Mouse (Mus musculus): ENCODE measurements around the gene Zfp963. TPM values are rescaled to one million over a fixed set of nuclear protein-coding genes. Genes with fewer than 3 reads are reported as not detected.

The Zfp963 gene
- total and polyA plus RNA-seq, 2 experiments from 2014 or later: 0.73 to 3.1 TPM

GRCm38 (mm10) chr8:69772106-69772505, 22.3 kb upstream of the Zfp963 start:
- Histone ChIP-seq H3K4me1 (ENCODE audit: control insufficient read depth, insufficient read depth) (peaks cover 22% of the 10 kb centered on the region; the same call in 1 of the 2 replicates), H3K4me2 (ENCODE audit: low read depth, low read length) (no peak overlapping the region), H3K9ac (replicated peaks; ENCODE audit: low read depth, low read length) (no peak overlapping the region), H3K4me3 (ENCODE audit: low read depth, low read length) (no peak overlapping the region), H3K9me3 (replicated peaks; ENCODE audit: control insufficient read depth, low read length) (peaks cover 5% of the 10 kb centered on the region; the same call in 1 of the 2 replicates), H3K27ac (ENCODE audit: low read depth) (no peak overlapping the region), H3K36me3 (replicated peaks; ENCODE audit: control insufficient read depth, insufficient read depth, low read length) (peaks cover 34% of the 10 kb centered on the region), H3K27me3 (ENCODE audit: control insufficient read depth, insufficient read depth, low read length) (no peaks in the 10 kb centered on the region)
- DNase-seq (ENCODE audit: low spot score) (no peak), ATAC-seq (ENCODE audit: insufficient read depth, low read depth) (no peak)
- WGBS: 52% methylated on average over 2 of the region's 2 CpGs
- TF ChIP-seq CTCF (IDR thresholded peaks at IDR 0.05; ENCODE audit: low read depth) (no peak), EP300 (IDR thresholded peaks at IDR 0.05; ENCODE audit: low read depth) (no peak)

GRCm38 (mm10) chr8:69771221-69771620, 21.5 kb upstream of the Zfp963 start:
- Histone ChIP-seq H3K4me2 (ENCODE audit: low read depth, low read length) (no peak overlapping the region), H3K9ac (replicated peaks; ENCODE audit: low read depth, low read length) (no peak overlapping the region), H3K4me1 (ENCODE audit: control insufficient read depth, insufficient read depth) (peaks cover 22% of the 10 kb centered on the region; the same call in 1 of the 2 replicates), H3K4me3 (ENCODE audit: low read depth, low read length) (no peak overlapping the region), H3K27me3 (ENCODE audit: control insufficient read depth, insufficient read depth, low read length) (no peaks in the 10 kb centered on the region), H3K36me3 (replicated peaks; ENCODE audit: control insufficient read depth, insufficient read depth, low read length) (peaks cover 43% of the 10 kb centered on the region), H3K9me3 (replicated peaks; ENCODE audit: control insufficient read depth, low read length) (peaks cover 12% of the 10 kb centered on the region), H3K27ac (ENCODE audit: low read depth) (no peak overlapping the region)
- TF ChIP-seq EP300 (IDR thresholded peaks at IDR 0.05; ENCODE audit: low read depth) (no peak), CTCF (IDR thresholded peaks at IDR 0.05; ENCODE audit: low read depth) (no peak)
- 86% methylated on average over 9 of the region's 9 CpGs for WGBS
- DNase-seq (ENCODE audit: low spot score) (no peak), ATAC-seq (ENCODE audit: insufficient read depth, low read depth) (no peak)

- Histone ChIP-seq H3K36me3 (replicated peaks; ENCODE audit: control insufficient read depth, insufficient read depth, low read length) (peaks cover 59% of the 10 kb centered on the region), H3K27ac (ENCODE audit: low read depth) (no peak overlapping the region), H3K9ac (replicated peaks; ENCODE audit: low read depth, low read length) (no peak overlapping the region), H3K4me2 (ENCODE audit: low read depth, low read length) (no peak overlapping the region), H3K27me3 (ENCODE audit: control insufficient read depth, insufficient read depth, low read length) (no peaks in the 10 kb centered on the region), H3K4me1 (ENCODE audit: control insufficient read depth, insufficient read depth) (no peaks in the 10 kb centered on the region), H3K9me3 (replicated peaks; ENCODE audit: control insufficient read depth, low read length) (peaks cover 16% of the 10 kb centered on the region; the same call in 1 of the 2 replicates), H3K4me3 (ENCODE audit: low read depth, low read length) (no peak overlapping the region)
- ATAC-seq (ENCODE audit: insufficient read depth, low read depth): no peak
- TF ChIP-seq EP300 (IDR thresholded peaks at IDR 0.05; ENCODE audit: low read depth) (no peak), CTCF (IDR thresholded peaks at IDR 0.05; ENCODE audit: low read depth) (no peak)
- WGBS: 86% methylated on average over 4 of the region's 4 CpGs
- no peak for DNase-seq (ENCODE audit: low spot score)
Observed at GRCm38 (mm10) chr8:69761814-69762445, 12.2 kb upstream of the Zfp963 start.

- no peaks in the 10 kb centered on the region for H3K4me1 ChIP-seq (ENCODE audit: control insufficient read depth, insufficient read depth)
- no peak overlapping the region for H3K27ac ChIP-seq (ENCODE audit: low read depth)
- DNase-seq (ENCODE audit: low spot score): no peak
- no peaks in the 10 kb centered on the region for H3K27me3 ChIP-seq (ENCODE audit: control insufficient read depth, insufficient read depth, low read length)
- no peak for ATAC-seq (ENCODE audit: insufficient read depth, low read depth)
- no peak overlapping the region for H3K4me2 ChIP-seq (ENCODE audit: low read depth, low read length)
- TF ChIP-seq CTCF (IDR thresholded peaks at IDR 0.05; ENCODE audit: low read depth) (no peak), EP300 (IDR thresholded peaks at IDR 0.05; ENCODE audit: low read depth) (no peak)
- 91% methylated on average over 5 of the region's 5 CpGs for WGBS
- H3K4me3 ChIP-seq (ENCODE audit: low read depth, low read length): no peak overlapping the region
- H3K9me3 ChIP-seq (replicated peaks; ENCODE audit: control insufficient read depth, low read length): no peaks in the 10 kb centered on the region
- H3K9ac ChIP-seq (replicated peaks; ENCODE audit: low read depth, low read length): no peak overlapping the region
- H3K36me3 ChIP-seq (replicated peaks; ENCODE audit: control insufficient read depth, insufficient read depth, low read length): peaks cover 35% of the 10 kb centered on the region
Observed at GRCm38 (mm10) chr8:69758316-69758715, 8.5 kb upstream of the Zfp963 start.

- H3K27me3 ChIP-seq (ENCODE audit: control insufficient read depth, insufficient read depth, low read length): no peaks in the 10 kb centered on the region
- peaks cover 4% of the 10 kb centered on the region; the same call in 1 of the 2 replicates for H3K4me1 ChIP-seq (ENCODE audit: control insufficient read depth, insufficient read depth)
- H3K36me3 ChIP-seq (replicated peaks; ENCODE audit: control insufficient read depth, insufficient read depth, low read length): 0 out of 2 replicates have a peak, but pooled peaks cover 12% of the 10 kb centered on the region
- no peaks in the 10 kb centered on the region for H3K9me3 ChIP-seq (replicated peaks; ENCODE audit: control insufficient read depth, low read length)
- ATAC-seq (ENCODE audit: insufficient read depth, low read depth) (no peak), DNase-seq (ENCODE audit: low spot score) (no peak)
- no peak overlapping the region for H3K4me3 ChIP-seq (ENCODE audit: low read depth, low read length)
- H3K4me2 ChIP-seq (ENCODE audit: low read depth, low read length): no peak overlapping the region
- H3K27ac ChIP-seq (ENCODE audit: low read depth): no peak overlapping the region
- no peak overlapping the region for H3K9ac ChIP-seq (replicated peaks; ENCODE audit: low read depth, low read length)
- TF ChIP-seq EP300 (IDR thresholded peaks at IDR 0.05; ENCODE audit: low read depth): no peak
- no peak for TF ChIP-seq CTCF (IDR thresholded peaks at IDR 0.05; ENCODE audit: low read depth)
- WGBS: 74% methylated on average over 2 of the region's 2 CpGs
Observed at GRCm38 (mm10) chr8:69752437-69752836, 2.7 kb upstream of the Zfp963 start.

- ATAC-seq (ENCODE audit: insufficient read depth, low read depth) (no peak), DNase-seq (ENCODE audit: low spot score) (no peak)
- TF ChIP-seq CTCF (IDR thresholded peaks at IDR 0.05; ENCODE audit: low read depth) (no peak), EP300 (IDR thresholded peaks at IDR 0.05; ENCODE audit: low read depth) (no peak)
- peaks cover 16% of the 10 kb centered on the region; the same call in 1 of the 2 replicates for H3K36me3 ChIP-seq (replicated peaks; ENCODE audit: control insufficient read depth, insufficient read depth, low read length)
- H3K9ac ChIP-seq (replicated peaks; ENCODE audit: low read depth, low read length): no peak overlapping the region
- H3K4me1 ChIP-seq (ENCODE audit: control insufficient read depth, insufficient read depth): no peaks in the 10 kb centered on the region
- no peaks in the 10 kb centered on the region for H3K27me3 ChIP-seq (ENCODE audit: control insufficient read depth, insufficient read depth, low read length)
- no peak overlapping the region for H3K27ac ChIP-seq (ENCODE audit: low read depth)
- H3K4me2 ChIP-seq (ENCODE audit: low read depth, low read length): no peak overlapping the region
- H3K9me3 ChIP-seq (replicated peaks; ENCODE audit: control insufficient read depth, low read length): no peaks in the 10 kb centered on the region
- WGBS: 69% methylated on average over 2 of the region's 2 CpGs
- no peak overlapping the region for H3K4me3 ChIP-seq (ENCODE audit: low read depth, low read length)
Observed at GRCm38 (mm10) chr8:69741231-69741630, 8.5 kb downstream of the Zfp963 start.

Data from heart, postnatal 0 days (tissue).